Mouse (Mus musculus) spleen, postnatal 0 days (tissue): ENCODE data around the gene Olfr720. TPM values are rescaled to one million over a fixed set of nuclear protein-coding genes. Genes with fewer than 3 reads are reported as not detected.

ENCODE experiments used
- polyA plus RNA-seq: library from polyadenylated mRNA; unstranded; fragments of >200 nt; fragmentation: Nextera tagmentation; extraction: Ambion mirVana; gene quantifications from 2 replicates; pipeline ENCODE4 v1.2.1, GENCODE M21; 2015

Olfr720 gene
- not detected in 2 replicates for polyA plus RNA-seq

DNA sequence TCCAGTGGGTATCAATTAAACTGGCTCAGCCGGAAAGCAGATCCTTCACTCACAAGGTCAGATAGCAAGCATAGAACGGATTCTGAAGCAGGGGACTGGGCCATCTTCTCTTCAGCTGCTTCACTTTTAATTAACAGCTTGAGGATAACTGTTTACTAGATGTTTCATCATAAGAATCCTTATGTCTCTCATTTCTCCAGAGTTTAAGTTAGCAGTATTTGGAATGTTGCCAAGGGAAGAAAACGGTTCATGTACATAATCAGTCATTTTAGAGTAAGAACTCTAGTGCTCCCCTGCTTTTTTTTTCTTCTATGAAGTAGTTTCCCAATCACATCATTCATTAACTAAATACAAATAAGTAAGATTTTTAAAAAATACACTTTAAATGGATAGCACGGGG, at the start of gene Olfr720:
Olfr720 (minus strand) TSS at position 101 of the 400 bp plus-strand sequence.

Other genes with a start within 250 kb of the Olfr720 start
- gene Atxn7, start 225.4 kb downstream of the Olfr720 start, polyA plus RNA-seq = 3.5 and 5.0 TPM in 2 replicates
- gene Thoc7, start 225.0 kb downstream of the Olfr720 start, polyA plus RNA-seq = 156 and 162 TPM in 2 replicates
- 127 and 139 TPM in 2 replicates for gene Psmd6, start 65.9 kb downstream of the Olfr720 start, polyA plus RNA-seq
- gene Olfr31, start 136.0 kb upstream of the Olfr720 start, polyA plus RNA-seq = not detected in 2 replicates
- gene Il3ra, start 159.4 kb upstream of the Olfr720 start, polyA plus RNA-seq = 5.3 and 7.0 TPM in 2 replicates
- not detected in 2 replicates for gene Olfr721-ps1, start 214.5 kb upstream of the Olfr720 start, polyA plus RNA-seq